Mouse (Mus musculus) splenic B cell, adult 2 months (primary cell): ENCODE results near the gene Gm42715.
A peak's percentile ranks its signal among the peaks of the same experiment; 100 is the strongest.

Source experiments
- DNase-seq: peaks from one replicate; pipeline ENCODE4 v3.0.0-alpha.2; 2011; ENCODE audit warnings: low read depth, low spot score
- H3K27me3 ChIP-seq: 2 replicates; pipeline ENCODE4 v1.6.1; 2012; ENCODE audit warnings: mild to moderate bottlenecking, low read length, moderate library complexity, mixed read lengths; ENCODE audit not compliant: control insufficient read depth, poor library complexity, insufficient read depth, severe bottlenecking
- H3K36me3 ChIP-seq: 2 replicates; pipeline ENCODE4 v1.6.1; 2012; ENCODE audit warnings: mild to moderate bottlenecking, low read length, moderate library complexity, mixed read lengths; ENCODE audit not compliant: control insufficient read depth, poor library complexity, insufficient read depth, severe bottlenecking

Gene Gm42715

DNA sequence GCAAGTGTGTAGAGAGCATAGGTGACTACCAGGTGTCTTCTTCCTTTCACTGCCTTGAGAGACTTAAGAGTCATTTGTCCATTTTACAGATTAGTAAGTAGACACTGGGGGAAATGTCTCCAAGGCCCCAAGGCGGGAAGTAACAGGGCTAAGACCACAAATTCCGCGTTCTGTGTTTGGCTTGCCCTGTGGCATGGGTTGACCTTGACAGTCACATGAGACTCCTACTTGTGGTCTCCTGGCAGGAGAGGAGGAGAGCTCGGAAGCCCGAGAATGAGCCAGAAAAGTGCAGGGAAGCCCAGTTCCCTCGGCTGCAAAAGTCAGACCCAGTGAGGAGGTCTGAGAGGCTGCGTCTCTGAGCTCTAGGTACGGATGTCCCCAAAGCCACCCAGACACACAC, 94.1 kb downstream of the Gm42715 start:
- no peaks in the 10 kb centered on the region for H3K27me3 ChIP-seq
- DNase-seq = no peak
- no peaks in the 10 kb centered on the region for H3K36me3 ChIP-seq

DNA sequence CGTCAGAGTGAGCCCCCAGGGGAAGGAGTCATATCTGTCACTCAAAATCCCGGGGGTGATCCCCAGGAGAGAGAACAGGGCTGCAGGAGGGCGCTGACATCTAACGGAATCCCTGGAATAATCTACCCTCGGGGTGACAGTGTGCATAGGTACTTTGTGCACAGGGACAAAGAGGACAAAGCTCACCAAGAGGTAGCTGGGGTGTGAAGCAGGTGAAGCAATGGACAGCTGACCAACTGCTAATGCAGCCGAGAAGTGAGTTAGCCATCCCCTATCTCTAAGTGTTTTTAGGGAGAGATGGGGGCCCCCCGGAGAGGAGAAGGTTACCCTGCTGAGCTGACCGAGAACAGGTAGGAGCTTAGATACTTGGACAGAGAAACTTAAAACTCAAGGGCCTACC, 94.7 kb downstream of the Gm42715 start:
- H3K27me3 ChIP-seq = no peaks in the 10 kb centered on the region
- no peak for DNase-seq
- no peaks in the 10 kb centered on the region for H3K36me3 ChIP-seq

DNA sequence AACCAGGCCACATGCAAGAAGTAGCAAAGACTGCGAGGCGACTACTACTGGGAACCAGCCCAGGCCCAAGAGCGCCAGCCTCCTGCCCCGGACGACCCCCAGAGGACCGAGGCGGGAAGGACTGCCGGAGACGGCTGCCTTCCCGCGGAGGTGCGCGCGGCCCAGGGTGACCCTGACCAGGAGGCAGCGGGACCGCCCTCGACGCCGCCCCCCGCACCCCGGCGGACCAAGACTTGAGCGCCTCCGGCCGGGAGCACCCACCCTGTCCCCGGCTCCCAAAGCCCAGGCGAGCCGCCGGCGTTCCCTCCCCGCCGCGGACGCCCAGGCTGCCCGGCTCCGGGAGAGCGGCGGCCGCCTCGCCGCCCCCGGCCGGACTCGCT, 95.1 kb downstream of the Gm42715 start:
- Histone ChIP-seq H3K36me3 (no peaks in the 10 kb centered on the region), H3K27me3 (no peaks in the 10 kb centered on the region)
- peak; percentile 40 for DNase-seq

DNA sequence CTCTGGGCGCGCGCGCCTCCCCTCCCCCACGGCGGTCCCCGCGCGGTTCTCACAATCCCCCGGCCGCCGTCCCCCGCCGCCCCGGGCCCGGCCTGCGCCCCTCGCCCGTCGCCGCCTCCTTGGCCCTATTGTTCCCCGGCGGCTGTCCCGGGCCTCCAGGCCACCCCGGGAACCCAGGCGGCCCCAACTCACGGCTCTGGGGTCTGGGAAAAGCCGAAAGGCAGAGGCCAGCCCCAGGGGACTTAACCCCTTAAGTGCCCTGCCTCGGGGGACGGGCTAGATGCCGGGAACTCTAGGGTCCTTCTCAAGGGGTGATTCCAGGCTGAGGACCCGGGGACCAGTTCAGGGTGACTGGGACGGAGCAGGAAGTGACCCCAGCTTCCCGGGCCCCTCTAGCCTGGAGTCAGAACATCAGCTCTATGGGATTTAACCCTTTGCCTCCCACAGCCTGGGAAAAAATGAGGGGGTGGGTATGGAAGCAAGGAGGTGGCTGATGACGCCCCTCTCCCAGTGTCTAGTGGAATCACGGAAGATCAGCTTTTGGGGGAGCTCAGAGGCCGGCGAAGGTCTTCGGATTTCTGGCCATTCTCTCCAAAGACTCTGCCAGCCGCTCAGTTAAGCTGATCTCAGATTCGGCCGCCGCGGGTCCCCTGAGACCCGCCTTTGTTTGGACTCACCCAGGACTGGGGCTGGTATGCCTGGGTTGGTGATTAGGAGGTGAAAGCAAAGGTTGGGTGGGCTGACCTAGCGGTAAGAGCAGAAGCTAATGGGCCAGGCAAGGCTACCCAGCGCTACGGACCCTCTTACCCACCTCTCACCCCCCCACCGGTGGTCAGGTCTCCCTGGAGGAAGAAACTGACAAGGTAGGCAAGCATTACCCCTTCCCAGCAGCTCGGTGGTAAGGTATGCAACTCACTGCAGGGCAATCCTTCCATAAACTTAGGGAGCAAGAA, 95.8 kb downstream of the Gm42715 start, which contains the start of gene Zfp629:
Zfp629 (minus strand) TSS at position 907 of the 953 bp plus-strand sequence.
- DNase-seq = peak; percentile 37
- no peaks in the 10 kb centered on the region for H3K36me3 ChIP-seq
- no peaks in the 10 kb centered on the region for H3K27me3 ChIP-seq

DNA sequence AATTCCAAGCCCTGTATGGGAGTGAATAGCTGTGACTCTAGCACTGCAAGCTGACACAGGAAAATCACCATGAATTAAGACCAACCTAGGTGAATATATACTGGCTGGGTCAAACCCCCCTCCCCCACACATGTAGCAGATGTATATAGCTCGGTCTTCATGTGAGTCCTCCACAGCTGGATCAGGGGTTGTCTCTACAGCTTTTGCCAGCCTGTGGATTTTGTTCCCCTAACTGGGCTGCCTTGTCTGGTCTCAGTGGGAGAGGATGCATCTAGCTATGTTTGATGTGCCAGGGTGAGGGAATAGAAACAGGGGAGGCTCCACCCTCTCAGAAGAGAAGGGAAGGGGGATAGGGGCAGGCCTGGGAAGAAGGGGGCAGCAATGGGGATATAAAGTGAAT, 97.0 kb downstream of the Gm42715 start:
- DNase-seq = no peak
- no peaks in the 10 kb centered on the region for H3K27me3 ChIP-seq
- no peaks in the 10 kb centered on the region for H3K36me3 ChIP-seq
